Mouse (Mus musculus) ES-E14 (cell line): ENCODE data around the gene Lrrc47.

Experiments
- CHD2 ChIP-seq: IDR thresholded peaks from 2 replicates; pipeline ENCODE4 v1.6.1; 2014; ENCODE audit warnings: mild to moderate bottlenecking, low read depth, low read length, inconsistent platforms
- HCFC1 ChIP-seq: IDR thresholded peaks from 2 replicates; pipeline ENCODE4 v1.6.1; 2012; ENCODE audit warnings: low read length, inconsistent platforms, borderline replicate concordance; ENCODE audit not compliant: insufficient read depth
- MAFK ChIP-seq: IDR thresholded peaks from 2 replicates; pipeline ENCODE4 v1.6.1; 2014; ENCODE audit warnings: mild to moderate bottlenecking, low read depth, low read length, inconsistent platforms; ENCODE audit not compliant: insufficient read depth
- ZC3H11A ChIP-seq: IDR thresholded peaks from 2 replicates; pipeline ENCODE4 v1.6.1; 2012; ENCODE audit warnings: low read depth, mild to moderate bottlenecking, inconsistent platforms, low read length, borderline replicate concordance
- ZNF384 ChIP-seq: IDR thresholded peaks from 2 replicates; pipeline ENCODE4 v1.6.1; 2012; ENCODE audit warnings: low read depth, low read length, inconsistent platforms

GRCm38 (mm10) chr4:154022407-154022806, 10.9 kb downstream of the Lrrc47 start:
- TF ChIP-seq CHD2 (no peak), MAFK (no peak), HCFC1 (no peak), ZC3H11A (no peak), ZNF384 (no peak)
